In genomic region chr3:116562408-116563094, GRCm38 (mm10) we compare ENCODE assay signal across 9 mouse cellular contexts. TPM values are rescaled to one million over a fixed set of nuclear protein-coding genes. Genes with fewer than 3 reads are reported as not detected.
A peak's percentile ranks its signal among the peaks of the same experiment; 100 is the strongest.
DNase-seq lines count a peak whose midpoint lies in the region; ATAC-seq and TF ChIP-seq lines count a peak whose summit lies in the region.
"Had no signal": no experiment of that assay in that cellular context is flagged by ENCODE, and none has a peak within 500 bp of the region (broad histone marks: within the 10 kb centered on the region; RNA-seq: fewer than 3 reads in every experiment).

TSS of gene Lrrc39 (plus strand) at chr3:116562973.

- no peak for TF ChIP-seq POLR2A in bone marrow macrophage, adult 2 months (IDR thresholded peaks at IDR 0.05; ENCODE audit: borderline replicate concordance, low read depth, low read length)

- H3K36me3 ChIP-seq in hindbrain, embryonic 10.5 days: no peaks in the 10 kb centered on the region
- no peaks in the 10 kb centered on the region for H3K36me3 ChIP-seq in forebrain, embryonic 12.5 days (replicated peaks)

- H3K4me3 ChIP-seq in bone marrow macrophage, adult 2 months (ENCODE audit: insufficient read depth, low read length): peak within 1 kb of the TSS; percentile 29
- no peak within 1 kb of the TSS for H3K4me3 ChIP-seq in hindbrain, embryonic 10.5 days
- no peak within 1 kb of the TSS for H3K4me3 ChIP-seq in forebrain, embryonic 12.5 days (replicated peaks)
- H3K4me3 ChIP-seq: left cerebral cortex, adult 2 months had no signal

- peak within 1 kb of the TSS; percentile 28 for H3K27ac ChIP-seq in bone marrow macrophage, adult 2 months (ENCODE audit: insufficient read depth, low read depth, low read length)
- no peak within 1 kb of the TSS for H3K27ac ChIP-seq in hindbrain, embryonic 10.5 days
- no peak within 1 kb of the TSS for H3K27ac ChIP-seq in forebrain, embryonic 12.5 days
- H3K27ac ChIP-seq: left cerebral cortex, adult 2 months had no signal

- no peak for TF ChIP-seq CTCF in bone marrow macrophage, adult 2 months (IDR thresholded peaks at IDR 0.05; ENCODE audit: low read depth, low read length)

- no peaks in the 10 kb centered on the region for H3K27me3 ChIP-seq in hindbrain, embryonic 10.5 days (ENCODE audit: insufficient read depth, poor library complexity, severe bottlenecking)
- no peaks in the 10 kb centered on the region for H3K27me3 ChIP-seq in forebrain, embryonic 12.5 days

- H3K4me2 ChIP-seq in forebrain, embryonic 12.5 days: no peak within 1 kb of the TSS

- no peak within 1 kb of the TSS for H3K9ac ChIP-seq in forebrain, embryonic 12.5 days

- 0 out of 2 replicates have a peak, but pooled peaks cover 6% of the 10 kb centered on the region for H3K9me3 ChIP-seq in hindbrain, embryonic 10.5 days
- 0 out of 2 replicates have a peak, but pooled peaks cover 6% of the 10 kb centered on the region for H3K9me3 ChIP-seq in forebrain, embryonic 12.5 days

- no peak for ATAC-seq in forebrain, embryonic 12.5 days (ENCODE audit: low FRiP score)

- 82% methylated on average over 7 of the region's 7 CpGs for WGBS in hindbrain, embryonic 10.5 days
- 85% methylated on average over 7 of the region's 7 CpGs for WGBS in forebrain, embryonic 12.5 days

- H3K4me1 ChIP-seq in bone marrow macrophage, adult 2 months (ENCODE audit: control insufficient read depth, insufficient read depth, low read length): peaks cover 16% of the 10 kb centered on the region
- H3K4me1 ChIP-seq in hindbrain, embryonic 10.5 days (replicated peaks): no peaks in the 10 kb centered on the region
- H3K4me1 ChIP-seq in forebrain, embryonic 12.5 days: no peaks in the 10 kb centered on the region

- DNase-seq in 416B (ENCODE audit: low read depth): peak; percentile 54
- peak; percentile 93 for DNase-seq in heart, adult 11 months
- peak; percentile 77 for DNase-seq in liver
- DNase-seq in hindbrain, embryonic 10.5 days (ENCODE audit: low spot score): no peak
- no peak for DNase-seq in thymus, postnatal 14 days
- DNase-seq in cerebellum, postnatal 14 days: no peak

RNA-seq across cellular contexts. Expression of gene Lrrc39, which starts in this region (rescaled TPM):
- 0.35 TPM in 1 of 2 replicates, not detected in the other for polyA plus RNA-seq in bone marrow macrophage, adult 2 months (2012; ENCODE audit: insufficient read depth, insufficient read length, missing spikeins)
- polyA plus RNA-seq in hindbrain, embryonic 10.5 days (2016; fragmentation: Nextera tagmentation; extraction: Ambion mirVana): 0.31 and 0.70 TPM in 2 replicates
- polyA plus RNA-seq in forebrain, embryonic 12.5 days (2016; fragmentation: Nextera tagmentation; extraction: Ambion mirVana): 0.47 and 0.70 TPM in 2 replicates

Comparison
In these comparisons a context has a peak if more than half of its experiments do, and no peak if none do; other contexts are left out.
1. DNase-seq: peak in 416B (single experiment), heart, adult 11 months (single experiment) and liver (single experiment); none in hindbrain, embryonic 10.5 days (single experiment), thymus, postnatal 14 days (single experiment) and cerebellum, postnatal 14 days (0 of 2).